Mouse (Mus musculus): ENCODE data around the gene Gse1.

Gse1 gene

DNA sequence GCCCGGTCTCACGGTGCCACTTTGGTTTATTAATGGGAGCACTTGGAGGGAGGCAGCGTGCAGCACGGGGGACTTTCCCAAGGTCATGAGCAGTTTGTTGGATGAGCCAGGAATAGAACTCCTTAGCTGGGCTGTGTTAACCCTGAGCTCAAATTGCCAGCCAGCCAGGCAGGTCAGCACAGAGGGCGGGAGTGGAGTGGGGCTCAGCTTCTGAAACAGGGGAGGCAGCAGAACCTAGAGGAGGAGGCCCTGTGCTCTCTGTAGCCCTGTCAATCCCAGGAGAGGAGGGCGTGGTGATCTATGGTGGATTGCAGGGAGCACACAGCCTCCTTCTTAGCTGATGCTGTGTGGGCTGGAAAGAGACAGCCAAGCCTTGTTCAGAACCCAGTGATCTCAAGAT is 297.6 kb downstream of the Gse1 start:
- intact Hi-C loops (cut with DNase I), result no loop called here

DNA sequence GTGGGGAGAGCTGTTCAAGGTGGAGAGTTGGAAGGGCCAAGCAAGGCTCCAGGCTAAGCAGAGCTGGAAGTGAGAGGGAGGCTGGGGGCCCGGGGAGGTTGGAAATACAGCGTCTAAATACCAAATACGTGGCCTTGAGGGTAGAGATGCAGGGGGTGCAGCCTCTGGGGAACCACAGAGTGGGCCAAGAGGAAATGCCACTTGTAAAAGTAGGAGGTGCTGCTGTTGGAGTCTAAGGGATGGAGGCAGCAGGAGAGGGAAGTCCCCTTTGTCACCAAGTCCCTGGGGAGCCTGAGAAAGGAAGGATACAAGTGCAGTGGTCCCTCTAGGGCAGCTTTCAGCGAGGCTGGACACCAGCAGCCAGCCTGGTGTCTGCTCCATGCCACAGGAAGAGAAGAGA is 298.3 kb downstream of the Gse1 start:
- intact Hi-C loops (cut with DNase I), result no loop called here

DNA sequence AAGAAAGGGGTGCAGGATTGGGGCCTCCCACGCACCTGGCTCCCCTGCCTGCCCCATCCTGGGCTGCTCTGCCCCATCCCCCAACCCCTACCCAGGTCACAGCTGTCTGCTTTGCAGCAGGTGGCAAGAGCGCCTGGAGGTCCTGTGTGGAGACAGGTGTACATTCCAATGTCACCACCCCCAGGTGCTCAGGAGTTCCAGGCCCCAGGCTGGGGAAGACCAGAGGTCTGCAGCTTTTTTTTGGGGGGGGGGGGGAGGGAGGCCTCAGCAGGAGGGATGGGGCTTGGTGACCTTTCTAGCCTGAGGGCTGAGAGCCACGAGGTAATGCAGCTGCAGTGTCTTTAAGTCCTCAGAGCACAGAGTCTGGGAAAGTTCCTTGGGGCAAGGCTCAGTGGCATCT is 300.1 kb downstream of the Gse1 start:
- intact Hi-C loops (cut with DNase I), result no loop called here

DNA sequence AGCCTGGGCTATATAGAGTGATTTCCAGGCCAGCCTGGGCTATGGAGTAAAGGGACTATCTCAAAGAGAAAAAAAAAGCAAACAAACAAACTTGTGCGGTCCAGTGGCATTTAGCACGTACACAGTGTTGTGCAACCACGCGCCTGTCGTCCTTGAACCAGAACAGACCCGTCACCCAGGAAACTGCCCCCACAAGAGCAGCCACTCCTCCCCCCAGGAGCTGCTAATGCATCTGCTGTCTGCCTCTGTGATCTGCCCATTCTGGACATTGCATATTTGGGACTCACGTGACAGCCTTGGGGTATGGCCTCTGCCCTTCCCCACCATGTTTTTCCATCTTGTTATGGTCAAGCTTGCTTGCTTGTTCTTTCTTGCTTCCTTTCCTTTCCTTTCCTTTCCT is 301.0 kb downstream of the Gse1 start:
- intact Hi-C loops (cut with DNase I), result no loop called here

DNA sequence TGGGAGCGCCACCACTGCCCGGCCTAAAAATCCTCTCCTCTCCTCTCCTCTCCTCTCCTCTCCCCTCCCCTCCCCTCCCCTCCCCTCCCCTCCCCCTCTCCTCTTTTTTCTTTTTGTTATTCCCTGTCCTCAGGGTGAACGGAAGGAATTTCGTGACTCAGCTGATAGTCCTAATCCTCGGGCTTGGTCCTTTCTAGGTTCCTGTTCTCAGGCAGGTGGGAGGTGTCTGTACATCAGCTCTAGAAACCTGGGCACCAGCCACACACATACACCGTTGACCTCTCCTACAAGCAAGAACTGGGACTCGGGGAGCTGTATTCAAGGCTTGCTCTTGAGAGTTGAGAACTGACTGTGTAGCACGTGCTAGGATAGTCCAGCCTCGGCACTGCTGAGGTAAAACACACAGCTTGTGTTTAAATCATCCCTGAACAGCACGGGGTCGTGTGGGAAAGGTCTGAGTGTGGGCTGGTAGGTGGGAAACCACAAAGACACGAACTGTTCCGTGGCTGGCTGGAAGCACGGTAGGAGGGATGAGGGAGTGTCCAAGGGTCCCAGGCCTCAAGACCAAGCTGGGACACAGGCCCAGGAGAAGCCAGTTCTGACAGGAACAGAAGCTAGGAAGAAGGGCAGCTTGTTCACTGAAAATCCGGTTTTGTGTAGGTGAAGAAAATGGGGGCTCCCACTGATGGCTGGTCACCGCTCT is 302.8 kb downstream of the Gse1 start:
- intact Hi-C loops (cut with DNase I), result loop anchor here (10.0 kb wide), 1 partner anchor 356 kb away; the partner anchor contains the start of gene Fam92b

DNA sequence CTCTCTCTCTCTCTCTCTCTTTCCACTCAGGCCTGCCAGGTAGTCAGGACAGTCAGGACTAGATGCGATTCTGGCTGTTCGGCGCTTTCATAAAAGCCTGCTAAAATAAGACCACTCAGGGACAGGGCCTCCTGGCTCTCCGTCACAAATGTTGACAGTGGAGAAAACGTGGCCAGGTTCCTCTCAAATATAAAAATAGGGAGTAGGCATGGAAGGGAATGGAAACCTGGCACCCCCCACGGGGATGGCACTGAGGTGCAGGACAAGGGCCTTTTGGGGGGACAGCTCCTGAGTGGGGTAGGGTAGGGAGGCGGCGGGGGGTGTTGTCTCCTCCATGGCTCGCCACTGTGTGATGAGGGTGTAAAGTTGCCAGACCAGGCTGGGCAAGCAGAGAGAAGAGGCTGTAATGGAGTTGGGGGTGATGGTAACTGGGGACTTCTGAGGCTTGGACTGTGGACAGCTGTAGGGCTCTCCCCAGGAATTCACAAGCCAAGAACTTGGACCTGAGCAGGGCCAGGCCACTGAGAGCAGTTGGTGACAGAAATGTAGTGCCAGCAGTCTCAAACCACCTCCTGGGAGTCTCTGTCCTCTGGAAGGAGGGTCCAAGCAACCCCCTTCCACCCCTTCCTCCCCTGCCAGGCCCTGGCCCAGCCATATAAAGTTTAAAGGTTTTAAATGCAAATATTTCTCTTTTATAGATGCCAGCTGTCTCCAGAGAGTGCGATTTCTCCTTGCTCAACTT is 303.7 kb downstream of the Gse1 start:
- intact Hi-C loops (cut with DNase I), result loop anchor here (10.0 kb wide), 1 partner anchor 357 kb away; the partner anchor contains the start of gene Fam92b

GRCm38 (mm10) chr8:120532517-120533215 is 304.4 kb downstream of the Gse1 start:
- intact Hi-C loops (cut with DNase I), result loop anchor here (10.0 kb wide), 1 partner anchor 358 kb away; the partner anchor contains the start of gene Fam92b

DNA sequence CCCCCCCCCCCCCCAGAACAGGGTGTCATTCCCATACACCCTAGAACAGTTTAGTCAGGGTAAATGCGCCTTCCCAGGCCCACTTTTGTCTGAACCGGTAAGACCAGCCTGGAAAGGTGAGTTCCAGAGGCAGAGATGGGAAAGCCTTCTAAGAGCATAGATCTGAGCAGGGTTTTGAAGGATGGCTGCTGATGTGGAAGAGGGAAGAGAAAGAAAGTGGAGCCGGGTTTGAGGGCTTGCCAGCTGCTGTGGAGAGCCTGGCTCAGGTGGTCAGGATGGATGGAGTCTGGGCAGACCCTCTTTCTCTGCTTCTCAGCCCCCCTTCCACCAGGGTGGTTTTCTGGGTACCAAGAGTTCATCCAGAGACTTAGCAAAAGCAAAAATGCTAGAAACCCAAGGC is 305.1 kb downstream of the Gse1 start:
- intact Hi-C loops (cut with DNase I), result loop anchor here (10.0 kb wide), 1 partner anchor 359 kb away; the partner anchor contains the start of gene Fam92b

DNA sequence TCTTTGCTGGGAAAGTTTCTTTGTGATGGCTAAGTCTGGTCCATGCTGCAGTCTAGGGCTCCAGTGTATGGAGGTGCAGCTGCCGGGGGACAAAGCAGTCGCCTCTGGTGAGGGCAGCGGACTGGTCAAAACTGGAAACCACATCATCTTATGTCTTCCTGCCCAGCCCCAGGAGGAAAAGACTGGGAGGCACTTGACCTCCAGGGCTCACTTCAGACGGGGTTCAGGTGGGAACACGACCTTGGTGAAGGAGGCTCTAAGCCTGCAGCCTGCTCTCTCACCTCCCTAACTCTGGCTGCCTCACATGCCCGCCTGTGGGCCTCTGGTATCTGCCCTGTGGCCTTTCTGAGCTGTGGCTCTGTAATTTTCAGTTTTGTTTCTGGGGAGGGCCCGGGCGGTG is 305.8 kb downstream of the Gse1 start:
- intact Hi-C loops (cut with DNase I), result loop anchor here (10.0 kb wide), 1 partner anchor 359 kb away; the partner anchor contains the start of gene Fam92b

- intact Hi-C loops (cut with DNase I), result loop anchor here (5.0 to 10.0 kb wide), 4 partner anchors 47 to 360 kb away; partner anchors contain the start of gene Fam92b
Measured at GRCm38 (mm10) chr8:120534504-120535368, 306.5 kb downstream of the Gse1 start.

- intact Hi-C loops (cut with DNase I), result loop anchor here (5.0 to 10.0 kb wide), 4 partner anchors 48 to 361 kb away; partner anchors contain the start of gene Fam92b
Measured at GRCm38 (mm10) chr8:120535452-120536305, 307.4 kb downstream of the Gse1 start.

- intact Hi-C loops (cut with DNase I), result loop anchor here (5.0 to 10.0 kb wide), 4 partner anchors 49 to 362 kb away; partner anchors contain the start of gene Fam92b
Measured at GRCm38 (mm10) chr8:120536306-120537206, 308.3 kb downstream of the Gse1 start.

DNA sequence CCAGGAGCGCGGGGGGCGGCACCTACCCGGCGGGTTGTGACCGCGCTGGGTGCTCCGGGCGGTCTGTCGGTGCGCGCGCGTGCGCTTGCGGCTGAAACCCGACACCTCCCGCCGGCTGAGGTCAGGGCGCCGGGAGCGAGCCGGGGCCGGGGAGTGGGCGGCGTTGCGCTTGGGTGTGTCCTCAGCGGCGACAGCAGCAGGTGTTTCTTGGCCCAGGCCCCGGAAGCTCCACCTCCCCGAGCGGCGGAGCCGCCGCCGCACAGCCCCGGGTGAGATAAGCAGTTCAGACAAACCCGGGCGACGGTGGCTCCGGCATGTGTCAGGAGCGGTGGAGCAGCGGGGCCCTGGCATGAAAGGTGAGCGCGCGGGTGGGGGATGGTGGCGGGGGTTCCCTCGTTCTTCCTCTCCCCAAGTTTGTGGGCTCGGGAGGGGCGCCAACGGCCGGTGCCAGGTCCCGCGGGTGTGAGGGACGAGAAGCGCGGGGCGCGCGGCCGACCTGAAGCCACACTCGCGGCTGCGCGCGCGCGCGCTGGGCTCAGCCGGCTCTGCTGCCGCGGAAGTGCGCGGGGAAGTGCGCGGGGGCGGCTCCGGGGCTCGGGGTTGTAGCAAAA is 309.1 kb downstream of the Gse1 start:
- intact Hi-C loops (cut with DNase I), result loop anchor here (5.0 to 10.0 kb wide), 4 partner anchors 50 to 363 kb away; partner anchors contain the start of gene Fam92b

DNA sequence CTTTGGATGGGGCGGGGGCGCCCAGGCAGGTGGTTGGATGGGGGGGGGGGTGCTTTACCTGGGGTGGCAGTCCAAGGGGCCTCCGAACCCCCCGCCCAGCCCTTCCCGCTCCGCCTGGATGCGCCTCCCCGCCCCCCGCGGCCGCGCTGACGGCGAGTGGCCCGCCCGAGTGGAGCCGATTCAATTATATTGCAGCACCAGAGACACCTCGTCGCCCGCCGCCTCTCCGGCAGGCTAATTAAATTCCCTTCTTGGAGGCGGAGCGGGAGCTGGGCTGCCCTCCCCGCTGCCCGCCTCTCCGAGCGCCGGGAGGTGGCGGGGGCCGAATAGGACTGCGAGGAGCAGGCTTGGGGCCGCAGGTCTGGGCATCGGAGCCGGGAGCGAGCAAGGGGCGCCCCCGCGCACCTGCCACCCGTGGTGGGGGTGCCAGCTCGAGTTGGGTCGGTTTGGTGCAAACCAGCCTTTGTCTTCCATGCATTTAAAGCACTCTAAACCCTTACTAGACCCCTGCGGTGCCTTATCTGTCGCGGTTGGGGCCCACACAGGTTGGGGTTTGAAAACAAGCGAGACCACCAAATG is 309.7 kb downstream of the Gse1 start:
- intact Hi-C loops (cut with DNase I), result loop anchor here (5.0 to 10.0 kb wide), 4 partner anchors 51 to 363 kb away; partner anchors contain the start of gene Fam92b

DNA sequence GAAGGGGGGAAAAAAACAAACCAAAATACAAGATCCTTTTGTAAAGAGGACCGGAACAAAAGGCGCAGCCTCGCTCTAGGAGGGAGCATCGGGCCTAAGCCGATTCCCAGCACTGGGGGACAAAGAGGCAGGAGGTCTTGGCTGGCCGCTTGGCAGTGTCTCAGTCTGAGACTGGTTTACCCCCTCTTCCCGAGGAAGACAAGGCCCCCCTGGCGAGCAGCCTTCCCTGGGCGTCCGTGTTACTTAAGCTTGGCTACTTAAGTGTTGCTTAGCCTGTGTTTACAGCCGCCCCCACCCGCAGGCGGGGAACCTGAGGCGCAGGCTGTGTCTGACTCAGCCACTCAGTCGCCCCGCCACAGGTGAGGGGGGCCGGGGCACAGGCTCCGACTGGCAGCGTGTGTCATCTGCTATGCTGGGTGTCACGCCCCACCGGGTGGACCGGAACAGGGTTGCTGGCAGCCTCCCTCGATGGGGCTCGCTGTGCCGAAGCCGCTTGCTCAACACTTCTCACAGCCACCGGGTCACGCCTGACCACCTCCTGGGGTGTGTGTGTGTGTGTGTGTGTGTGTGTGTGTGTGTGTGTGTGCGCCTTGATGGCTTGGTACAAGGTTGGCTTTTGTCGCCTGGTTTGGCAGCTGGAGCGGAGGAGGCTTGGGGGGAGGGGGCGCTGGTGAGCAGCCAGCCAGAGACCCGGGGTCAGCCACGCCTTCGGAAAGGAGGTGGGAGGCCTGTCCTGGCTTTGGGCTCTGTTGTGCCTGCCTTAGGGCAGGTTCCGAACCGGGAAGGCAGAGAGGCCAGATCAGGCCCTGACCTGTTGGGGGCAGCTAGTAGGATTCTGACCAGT is 310.4 kb downstream of the Gse1 start:
- intact Hi-C loops (cut with DNase I), result loop anchor here (5.0 to 10.0 kb wide), 4 partner anchors 51 to 364 kb away; partner anchors contain the start of gene Fam92b

DNA sequence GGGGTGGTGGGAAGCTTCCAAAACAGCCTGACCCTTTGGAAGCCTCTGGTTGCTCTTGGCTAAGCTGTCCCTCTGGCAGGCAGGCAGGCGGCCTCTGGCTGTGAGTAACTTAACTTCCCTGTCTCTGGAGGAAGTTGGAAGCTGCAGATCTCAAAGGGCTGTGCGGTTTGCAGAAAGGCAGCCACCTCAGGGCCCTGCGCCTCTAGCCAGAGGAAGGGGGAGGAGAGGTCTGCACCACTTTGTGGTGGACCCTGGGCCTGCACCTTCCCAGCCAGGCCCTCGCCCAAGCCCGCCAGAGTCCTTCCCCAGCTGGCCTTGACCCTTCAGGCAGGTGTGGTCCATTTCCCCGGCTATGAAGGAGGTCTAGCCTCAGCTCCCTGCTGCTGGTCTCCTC is 311.1 kb downstream of the Gse1 start:
- intact Hi-C loops (cut with DNase I), result loop anchor here (5.0 to 10.0 kb wide), 4 partner anchors 52 to 365 kb away; partner anchors contain the start of gene Fam92b

Data from adrenal gland (tissue).